ENCODE assay signal across 27 mouse cellular contexts in genomic region chr5:133096340-133096739, GRCm38 (mm10).
DNase-seq lines count a peak whose midpoint lies in the region; ATAC-seq lines count a peak whose summit lies in the region.
"Had no signal": no experiment of that assay in that cellular context is flagged by ENCODE, and none has a peak within 500 bp of the region (broad histone marks: within the 10 kb centered on the region; RNA-seq: fewer than 3 reads in every experiment).

No protein-coding gene starts in this region.

- no peaks in the 10 kb centered on the region for H3K36me3 ChIP-seq in kidney, embryonic 14.5 days (ENCODE audit: control insufficient read depth, insufficient read depth, low read length)
- H3K36me3 ChIP-seq in kidney, embryonic 16.5 days (ENCODE audit: insufficient read depth, low read length) = no peaks in the 10 kb centered on the region
- H3K36me3 ChIP-seq: embryonic facial prominence, embryonic 13.5 days; embryonic facial prominence, embryonic 15.5 days; forebrain, embryonic 10.5 days; forebrain, embryonic 12.5 days; G1E had no signal

- H3K27ac ChIP-seq in kidney, embryonic 14.5 days (ENCODE audit: low read depth, low read length) = no peak overlapping the region
- H3K27ac ChIP-seq in kidney, embryonic 16.5 days (ENCODE audit: low read length) = no peak overlapping the region
- H3K27ac ChIP-seq: embryonic facial prominence, embryonic 13.5 days; embryonic facial prominence, embryonic 15.5 days; forebrain, embryonic 10.5 days; forebrain, embryonic 12.5 days had no signal

- H3K4me2 ChIP-seq in kidney, embryonic 14.5 days (replicated peaks; ENCODE audit: low read depth, low read length) = no peak overlapping the region
- no peak overlapping the region for H3K4me2 ChIP-seq in kidney, embryonic 16.5 days (replicated peaks; ENCODE audit: low read depth, low read length)
- H3K4me2 ChIP-seq: embryonic facial prominence, embryonic 13.5 days; embryonic facial prominence, embryonic 15.5 days; forebrain, embryonic 12.5 days had no signal

- H3K4me3 ChIP-seq in kidney, embryonic 14.5 days (ENCODE audit: low read length) = no peak overlapping the region
- no peak overlapping the region for H3K4me3 ChIP-seq in kidney, embryonic 16.5 days (ENCODE audit: low read length)
- H3K4me3 ChIP-seq: embryonic facial prominence, embryonic 13.5 days; embryonic facial prominence, embryonic 15.5 days; erythroblast, embryonic 14.5 days; forebrain, embryonic 10.5 days; forebrain, embryonic 12.5 days had no signal

- H3K27me3 ChIP-seq in kidney, embryonic 14.5 days (ENCODE audit: control insufficient read depth, insufficient read depth, low read length) = no peaks in the 10 kb centered on the region
- H3K27me3 ChIP-seq in kidney, embryonic 16.5 days (ENCODE audit: insufficient read depth, low read length) = no peaks in the 10 kb centered on the region
- H3K27me3 ChIP-seq: CH12.LX; embryonic facial prominence, embryonic 13.5 days; embryonic facial prominence, embryonic 15.5 days had no signal

- no peak overlapping the region for H3K9ac ChIP-seq in kidney, embryonic 14.5 days (ENCODE audit: low read depth, low read length)
- H3K9ac ChIP-seq in kidney, embryonic 16.5 days (replicated peaks; ENCODE audit: low read length) = no peak overlapping the region
- H3K9ac ChIP-seq: embryonic facial prominence, embryonic 13.5 days; embryonic facial prominence, embryonic 15.5 days; forebrain, embryonic 12.5 days had no signal

- WGBS in kidney, embryonic 14.5 days = 6% methylated on average over 1 of the region's 1 CpGs
- WGBS in kidney, embryonic 16.5 days = 19% methylated on average over 1 of the region's 1 CpGs

- peak; percentile 30 for DNase-seq in embryo, embryonic 10 days (ENCODE audit: low spot score)
- DNase-seq in embryo, embryonic 11 days = no peak
- DNase-seq in kidney, adult 18-20 months = no peak
- no peak for DNase-seq in kidney, postnatal 25 days
- peak; percentile 6 for DNase-seq in Muller cell, postnatal 12 days (ENCODE audit: inconsistent ontology term)
- DNase-seq: adrenal gland, adult 2 months; adrenal gland, postnatal 10 days; adrenal gland, postnatal 25 days; B cell, adult 2 months; cerebellum, adult 11 months; cerebellum, adult 18-20 months; cerebellum, adult 8-10 months; cerebellum, adult 9-11 months; cerebellum, postnatal 14 days; cerebellum, postnatal 36 days had no signal

- H3K4me1 ChIP-seq in kidney, embryonic 14.5 days (ENCODE audit: control insufficient read depth, insufficient read depth, low read length) = 0 out of 2 replicates have a peak, but pooled peaks cover 4% of the 10 kb centered on the region
- no peaks in the 10 kb centered on the region for H3K4me1 ChIP-seq in kidney, embryonic 16.5 days (ENCODE audit: insufficient read depth, low read length)
- H3K4me1 ChIP-seq: embryonic facial prominence, embryonic 15.5 days had no signal

- ATAC-seq in kidney, embryonic 14.5 days (ENCODE audit: low FRiP score, low TSS enrichment) = peak; percentile 68
- peak; percentile 73; the same call in 1 of the 2 replicates for ATAC-seq in kidney, embryonic 16.5 days (ENCODE audit: low FRiP score, low TSS enrichment)
- ATAC-seq: CD4-positive, CD25-positive, alpha-beta regulatory T cell, adult 4 months; forebrain, embryonic 14.5 days; forebrain, embryonic 16.5 days had no signal

- no peaks in the 10 kb centered on the region for H3K9me3 ChIP-seq in kidney, embryonic 14.5 days (ENCODE audit: control insufficient read depth, low read length)
- H3K9me3 ChIP-seq in kidney, embryonic 16.5 days (ENCODE audit: low read length) = no peaks in the 10 kb centered on the region
- H3K9me3 ChIP-seq: embryonic facial prominence, embryonic 13.5 days; embryonic facial prominence, embryonic 15.5 days; forebrain, embryonic 10.5 days; forebrain, embryonic 12.5 days had no signal

Comparison
In these comparisons a context has a peak if more than half of its experiments do, and no peak if none do; other contexts are left out.
1. DNase-seq: peak in embryo, embryonic 10 days (single experiment) and Muller cell, postnatal 12 days (single experiment); none in embryo, embryonic 11 days (single experiment), kidney, adult 18-20 months (single experiment) and kidney, postnatal 25 days (0 of 2).